Mouse (Mus musculus): ENCODE results near the gene Luzp2.

DNA sequence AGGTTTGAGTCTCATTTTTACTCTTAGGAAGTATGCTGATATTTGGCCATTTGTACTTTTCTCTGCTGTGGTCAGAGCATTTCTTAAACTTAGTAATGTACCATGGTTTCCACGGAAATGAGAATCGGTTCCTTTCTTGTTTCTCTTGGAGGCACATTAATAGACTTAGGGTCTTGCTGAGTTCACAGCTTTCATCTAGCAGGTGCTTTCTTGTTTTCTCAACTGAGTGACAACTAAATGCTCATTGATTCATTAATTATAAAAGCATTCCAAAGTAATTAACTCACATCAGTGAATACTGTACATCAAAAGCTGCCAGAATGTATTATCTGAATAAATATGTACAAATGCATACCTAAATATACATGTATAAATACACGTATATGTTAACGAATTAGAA is 127.4 kb downstream of the Luzp2 start:
- TF ChIP-seq CTCF (IDR thresholded peaks at IDR 0.05; ENCODE audit: borderline replicate concordance, insufficient read depth, low read length): no peak
- no peak for TF ChIP-seq POLR2A (IDR thresholded peaks at IDR 0.05; ENCODE audit: low read depth, low read length)
